ENCODE assay signal across 8 mouse cellular contexts in genomic region chr13:119408021-119408420, GRCm38 (mm10). TPM values are rescaled to one million over a fixed set of nuclear protein-coding genes. Genes with fewer than 3 reads are reported as not detected.
A peak's percentile ranks its signal among the peaks of the same experiment; 100 is the strongest.
DNase-seq lines count a peak whose midpoint lies in the region; ATAC-seq and TF ChIP-seq lines count a peak whose summit lies in the region.

No protein-coding gene starts in this region.

- peaks cover 4% of the 10 kb centered on the region; the same call in 1 of the 2 replicates for H3K36me3 ChIP-seq in hindbrain, embryonic 16.5 days (ENCODE audit: control insufficient read depth, insufficient read depth, low read length)
- no peaks in the 10 kb centered on the region for H3K36me3 ChIP-seq in liver, embryonic 14.5 days (replicated peaks; ENCODE audit: control insufficient read depth, insufficient read depth, low read depth)

- no peaks in the 10 kb centered on the region for H3K27me3 ChIP-seq in hindbrain, embryonic 16.5 days (replicated peaks; ENCODE audit: control insufficient read depth, insufficient read depth, low read length)
- no peaks in the 10 kb centered on the region for H3K27me3 ChIP-seq in liver, embryonic 14.5 days (ENCODE audit: control insufficient read depth, insufficient read depth, low read length)

- no peaks in the 10 kb centered on the region for H3K9me3 ChIP-seq in hindbrain, embryonic 16.5 days (ENCODE audit: control insufficient read depth, low read length)
- H3K9me3 ChIP-seq in liver, embryonic 14.5 days (ENCODE audit: control insufficient read depth, low read length), result no peaks in the 10 kb centered on the region

- peaks cover 9% of the 10 kb centered on the region for H3K4me1 ChIP-seq in hindbrain, embryonic 16.5 days (ENCODE audit: control insufficient read depth, insufficient read depth, low read depth, low read length)
- H3K4me1 ChIP-seq in liver, embryonic 14.5 days (replicated peaks; ENCODE audit: control insufficient read depth in 2 of 2, insufficient read depth in 2 of 2, low read length in 1 of 2), result peaks cover 0 to 6% of the 10 kb centered on the region in 2 experiments; a peak in 1 of 4 replicates

- peak; percentile 22; the same call in 1 of the 2 replicates for ATAC-seq in hindbrain, embryonic 16.5 days
- ATAC-seq in liver, embryonic 14.5 days (ENCODE audit: insufficient read depth), result peak; percentile 38

- TF ChIP-seq EP300 in liver, embryonic 14.5 days (IDR thresholded peaks at IDR 0.05; ENCODE audit: low read depth), result no peak

- no peak overlapping the region; the same call in 1 of the 2 replicates for H3K27ac ChIP-seq in hindbrain, embryonic 16.5 days (ENCODE audit: low read depth, low read length)
- H3K27ac ChIP-seq in liver, embryonic 14.5 days, result no peak overlapping the region

- H3K4me2 ChIP-seq in hindbrain, embryonic 16.5 days (ENCODE audit: low read length), result peak overlapping the region; percentile 84
- peak overlapping the region; percentile 84 for H3K4me2 ChIP-seq in liver, embryonic 14.5 days (ENCODE audit: low read depth)

- H3K9ac ChIP-seq in hindbrain, embryonic 16.5 days (ENCODE audit: low read depth, low read length), result peak overlapping the region; percentile 81
- no peak overlapping the region; the same call in 1 of the 2 replicates for H3K9ac ChIP-seq in liver, embryonic 14.5 days (replicated peaks)

- TF ChIP-seq CTCF in liver, embryonic 14.5 days (IDR thresholded peaks at IDR 0.05; ENCODE audit: low read depth), result no peak

- peak; percentile 10 to 24 for DNase-seq in spleen, postnatal 10 days (ENCODE audit: low spot score in 2 of 2)
- DNase-seq in spleen, postnatal 4 days (ENCODE audit: low spot score in 2 of 2), result no peak
- peak; percentile 24 for DNase-seq in gastrocnemius, adult 18-20 months (ENCODE audit: low spot score)
- no peak for DNase-seq in liver, embryonic 14.5 days (ENCODE audit: low read depth in 3 of 3, low spot score in 3 of 3)
- DNase-seq in retina, embryonic 14.5 days (ENCODE audit: low spot score), result peak; percentile 36
- DNase-seq in right cerebral cortex, postnatal 10 days (ENCODE audit: low spot score in 2 of 2), result no peak
- no peak for DNase-seq in cerebellum, adult 11-12 months

- 2% methylated on average over 6 of the region's 6 CpGs for WGBS in hindbrain, embryonic 16.5 days
- 5% methylated on average over 6 of the region's 6 CpGs for WGBS in liver, embryonic 14.5 days (ENCODE audit: insufficient replicate concordance)

- peak overlapping the region; percentile 71 for H3K4me3 ChIP-seq in hindbrain, embryonic 16.5 days (ENCODE audit: low read length)
- peak overlapping the region; percentile 76 for H3K4me3 ChIP-seq in liver, embryonic 14.5 days (ENCODE audit: insufficient read depth in 1 of 2, low read depth in 2 of 2, low read length in 2 of 2)

RNA-seq across cellular contexts. Expression of gene Paip1, which starts 20.4 kb away (rescaled TPM):
- 100 to 1,000 TPM in 1 of 2 experiments, 10 to 100 TPM in 1; 98.9 to 103 TPM for total RNA-seq in gastrocnemius, adult 18-20 months (2021)
- polyA plus RNA-seq in hindbrain, embryonic 16.5 days (2015; fragmentation: Nextera tagmentation; extraction: Ambion mirVana), result 127 and 130 TPM in 2 replicates
- 6.1 and 9.5 TPM in 2 replicates for polyA plus RNA-seq in liver, embryonic 14.5 days (2012; rRNA removed)
- polyA plus RNA-seq in liver, embryonic 14.5 days (2014; fragmentation: Nextera tagmentation; extraction: Ambion mirVana), result 19.1 and 20.1 TPM in 2 replicates

RNA-seq across cellular contexts. Expression of gene 4833420G17Rik, which starts 54.5 kb away (rescaled TPM):
- total RNA-seq in gastrocnemius, adult 18-20 months (2021), result 1 to 10 TPM; 4.3 to 7.0 TPM
- polyA plus RNA-seq in hindbrain, embryonic 16.5 days (2015; fragmentation: Nextera tagmentation; extraction: Ambion mirVana), result 65.9 and 75.3 TPM in 2 replicates
- 16.1 and 19.5 TPM in 2 replicates for polyA plus RNA-seq in liver, embryonic 14.5 days (2012; rRNA removed)
- polyA plus RNA-seq in liver, embryonic 14.5 days (2014; fragmentation: Nextera tagmentation; extraction: Ambion mirVana), result 14.9 and 19.2 TPM in 2 replicates

Comparison
In these comparisons a context has a peak if more than half of its experiments do, and no peak if none do; other contexts are left out.
1. DNase-seq: peak in spleen, postnatal 10 days (2 of 2), gastrocnemius, adult 18-20 months (single experiment) and retina, embryonic 14.5 days (single experiment); none in spleen, postnatal 4 days (0 of 2), liver, embryonic 14.5 days (0 of 3), right cerebral cortex, postnatal 10 days (0 of 2) and cerebellum, adult 11-12 months (single experiment).